ENCODE assay signal across 8 mouse cellular contexts in genomic region chrX:12134541-12134940, GRCm38 (mm10). TPM values are rescaled to one million over a fixed set of nuclear protein-coding genes. Genes with fewer than 3 reads are reported as not detected.
A peak's percentile ranks its signal among the peaks of the same experiment; 100 is the strongest.
DNase-seq lines count a peak whose midpoint lies in the region; ATAC-seq and TF ChIP-seq lines count a peak whose summit lies in the region.

No protein-coding gene starts in this region.

- peak overlapping the region; percentile 60; the same call in 1 of the 2 replicates for H3K4me2 ChIP-seq in forebrain, embryonic 11.5 days (ENCODE audit: low read depth, low read length, severe bottlenecking)
- H3K4me2 ChIP-seq in limb, embryonic 13.5 days (replicated peaks): peak overlapping the region; percentile 80
- peak overlapping the region; percentile 59 for H3K4me2 ChIP-seq in midbrain, embryonic 11.5 days
- H3K4me2 ChIP-seq in stomach, embryonic 15.5 days: peak overlapping the region; percentile 79

- no peaks in the 10 kb centered on the region for H3K4me1 ChIP-seq in ES-Bruce4 (ENCODE audit: control insufficient read depth, insufficient read depth, low read length)
- peaks cover 11% of the 10 kb centered on the region; the same call in 1 of the 2 replicates for H3K4me1 ChIP-seq in forebrain, embryonic 11.5 days (replicated peaks; ENCODE audit: control insufficient read depth, insufficient read depth, low read length)
- H3K4me1 ChIP-seq in limb, embryonic 13.5 days: peaks cover 68% of the 10 kb centered on the region
- H3K4me1 ChIP-seq in midbrain, embryonic 11.5 days (ENCODE audit: control insufficient read depth, insufficient read depth, low read length): peaks cover 32% of the 10 kb centered on the region
- peaks cover 9% of the 10 kb centered on the region for H3K4me1 ChIP-seq in stomach, embryonic 15.5 days

- peak; percentile 40 for DNase-seq in adrenal gland, adult 8-10 months
- DNase-seq in forebrain, embryonic 11.5 days (ENCODE audit: low spot score): peak; percentile 80
- DNase-seq in heart, postnatal 4 days: peak; percentile 77
- DNase-seq in midbrain, embryonic 11.5 days (ENCODE audit: low spot score, missing footprints): peak; percentile 92
- no peak for DNase-seq in frontal cortex, postnatal 14 days (ENCODE audit: low spot score in 2 of 2)

- TF ChIP-seq CTCF in ES-Bruce4 (IDR thresholded peaks at IDR 0.05; ENCODE audit: low read depth, low read length): no peak

- H3K27ac ChIP-seq in ES-Bruce4 (ENCODE audit: insufficient read depth, low read length): no peak overlapping the region
- no peak overlapping the region for H3K27ac ChIP-seq in forebrain, embryonic 11.5 days (ENCODE audit: low read depth, low read length)
- peak overlapping the region; percentile 52; the same call in 1 of the 2 replicates for H3K27ac ChIP-seq in limb, embryonic 13.5 days
- no peak overlapping the region for H3K27ac ChIP-seq in midbrain, embryonic 11.5 days (ENCODE audit: low read depth, low read length)
- peak overlapping the region; percentile 81; the same call in 1 of the 2 replicates for H3K27ac ChIP-seq in stomach, embryonic 15.5 days

- TF ChIP-seq POLR2A in ES-Bruce4 (IDR thresholded peaks at IDR 0.05; ENCODE audit: insufficient read depth, low read length): no peak

- ATAC-seq in forebrain, embryonic 11.5 days (replicated peaks; ENCODE audit: low FRiP score): no peak
- no peak for ATAC-seq in limb, embryonic 13.5 days (ENCODE audit: low FRiP score, low read depth)
- peak; percentile 12; the same call in 1 of the 2 replicates for ATAC-seq in midbrain, embryonic 11.5 days (ENCODE audit: low FRiP score)
- ATAC-seq in stomach, embryonic 15.5 days (ENCODE audit: insufficient read depth, low FRiP score, low read depth): no peak

- TF ChIP-seq EP300 in ES-Bruce4 (IDR thresholded peaks at IDR 0.05; ENCODE audit: insufficient read depth, low read depth, low read length): no peak

- 3% methylated on average over 19 of the region's 19 CpGs for WGBS in forebrain, embryonic 11.5 days
- WGBS in limb, embryonic 13.5 days: 3% methylated on average over 19 of the region's 19 CpGs
- 3% methylated on average over 19 of the region's 19 CpGs for WGBS in midbrain, embryonic 11.5 days
- WGBS in stomach, embryonic 15.5 days: 12% methylated on average over 19 of the region's 19 CpGs

- H3K27me3 ChIP-seq in ES-Bruce4 (ENCODE audit: control insufficient read depth, insufficient read depth, low read length, poor library complexity, severe bottlenecking): peaks cover 7% of the 10 kb centered on the region; the same call in 1 of the 2 replicates
- H3K27me3 ChIP-seq in forebrain, embryonic 11.5 days (ENCODE audit: control insufficient read depth, insufficient read depth, low read length): peaks cover 79% of the 10 kb centered on the region
- H3K27me3 ChIP-seq in limb, embryonic 13.5 days: peaks cover 93% of the 10 kb centered on the region
- H3K27me3 ChIP-seq in midbrain, embryonic 11.5 days (ENCODE audit: control insufficient read depth, insufficient read depth, low read length): peaks cover 81% of the 10 kb centered on the region
- H3K27me3 ChIP-seq in stomach, embryonic 15.5 days (replicated peaks): peaks cover 47% of the 10 kb centered on the region

- H3K4me3 ChIP-seq in ES-Bruce4 (ENCODE audit: low read depth, low read length): peak overlapping the region; percentile 51
- no peak overlapping the region for H3K4me3 ChIP-seq in forebrain, embryonic 11.5 days (ENCODE audit: low read depth, low read length)
- H3K4me3 ChIP-seq in limb, embryonic 13.5 days: peak overlapping the region; percentile 41
- H3K4me3 ChIP-seq in midbrain, embryonic 11.5 days (ENCODE audit: low read depth, low read length): peak overlapping the region; percentile 31; the same call in 1 of the 2 replicates
- peak overlapping the region; percentile 43; the same call in 1 of the 2 replicates for H3K4me3 ChIP-seq in stomach, embryonic 15.5 days (replicated peaks)

- H3K9me3 ChIP-seq in ES-Bruce4 (replicated peaks; ENCODE audit: control insufficient read depth, insufficient read depth, low read length, poor library complexity, severe bottlenecking): no peaks in the 10 kb centered on the region
- no peaks in the 10 kb centered on the region for H3K9me3 ChIP-seq in forebrain, embryonic 11.5 days (ENCODE audit: control insufficient read depth, low read length)
- no peaks in the 10 kb centered on the region for H3K9me3 ChIP-seq in limb, embryonic 13.5 days
- H3K9me3 ChIP-seq in midbrain, embryonic 11.5 days (ENCODE audit: control insufficient read depth, low read length): no peaks in the 10 kb centered on the region
- H3K9me3 ChIP-seq in stomach, embryonic 15.5 days: no peaks in the 10 kb centered on the region

- H3K9ac ChIP-seq in ES-Bruce4 (ENCODE audit: low read depth, poor library complexity, severe bottlenecking): 0 out of 2 replicates have a peak overlapping the region, but pooled peaks have one; percentile 43
- H3K9ac ChIP-seq in forebrain, embryonic 11.5 days (ENCODE audit: low read length): no peak overlapping the region
- H3K9ac ChIP-seq in limb, embryonic 13.5 days: no peak overlapping the region
- H3K9ac ChIP-seq in midbrain, embryonic 11.5 days (ENCODE audit: low read length): peak overlapping the region; percentile 63; the same call in 1 of the 2 replicates
- no peak overlapping the region for H3K9ac ChIP-seq in stomach, embryonic 15.5 days

- H3K36me3 ChIP-seq in ES-Bruce4 (ENCODE audit: control insufficient read depth, insufficient read depth, low read length, poor library complexity, severe bottlenecking): no peaks in the 10 kb centered on the region
- no peaks in the 10 kb centered on the region for H3K36me3 ChIP-seq in forebrain, embryonic 11.5 days (ENCODE audit: control insufficient read depth, insufficient read depth, low read length)
- H3K36me3 ChIP-seq in limb, embryonic 13.5 days: no peaks in the 10 kb centered on the region
- no peaks in the 10 kb centered on the region for H3K36me3 ChIP-seq in midbrain, embryonic 11.5 days (ENCODE audit: control insufficient read depth, insufficient read depth, low read length)
- H3K36me3 ChIP-seq in stomach, embryonic 15.5 days: no peaks in the 10 kb centered on the region

RNA-seq across cellular contexts. Expression of gene Bcor, which starts 25.6 kb away (rescaled TPM):
- 14.9 and 15.8 TPM in 2 replicates for polyA plus RNA-seq in ES-Bruce4 (2011; ENCODE audit: insufficient read depth, insufficient read length, low read depth, missing spikeins)
- 10 to 100 TPM; 15.7 to 26.8 (median 19.2) TPM for total RNA-seq in adrenal gland, adult 8-10 months (2022)
- 23.5 and 26.3 TPM in 2 replicates for polyA plus RNA-seq in forebrain, embryonic 11.5 days (2014; fragmentation: Nextera tagmentation; extraction: Ambion mirVana)
- 10 to 100 TPM; 46.2 to 48.1 TPM for total RNA-seq in heart, postnatal 4 days (2021)
- 16.8 and 17.8 TPM in 2 replicates for polyA plus RNA-seq in limb, embryonic 13.5 days (2015; fragmentation: Nextera tagmentation; extraction: Ambion mirVana)
- 26.3 and 27.7 TPM in 2 replicates for polyA plus RNA-seq in midbrain, embryonic 11.5 days (2014; fragmentation: Nextera tagmentation; extraction: Ambion mirVana)
- polyA plus RNA-seq in stomach, embryonic 15.5 days (2015; fragmentation: Nextera tagmentation; extraction: Ambion mirVana): 13.1 and 14.0 TPM in 2 replicates

Comparison
In these comparisons a context has a peak if more than half of its experiments do, and no peak if none do; other contexts are left out.
1. H3K27ac ChIP-seq: peak in limb, embryonic 13.5 days (single experiment) and stomach, embryonic 15.5 days (single experiment); none in ES-Bruce4 (single experiment), forebrain, embryonic 11.5 days (single experiment) and midbrain, embryonic 11.5 days (single experiment).
2. H3K9ac ChIP-seq: peak in ES-Bruce4 (single experiment) and midbrain, embryonic 11.5 days (single experiment); none in forebrain, embryonic 11.5 days (single experiment), limb, embryonic 13.5 days (single experiment) and stomach, embryonic 15.5 days (single experiment).
3. DNase-seq: peak in adrenal gland, adult 8-10 months (single experiment), forebrain, embryonic 11.5 days (single experiment), heart, postnatal 4 days (single experiment) and midbrain, embryonic 11.5 days (single experiment); none in frontal cortex, postnatal 14 days (0 of 2).
4. Peak in every context shown above with its lines, with median percentiles within 50 percentile points of each other: H3K4me2 ChIP-seq.